Mouse (Mus musculus) cerebellum, adult 9-10 months (tissue): ENCODE measurements around the gene Fbxw5.
"Not testable (repeated sequence)": the region's sequence is repeated elsewhere in the genome, so short reads cannot be mapped to it uniquely, and the experiment has no call there.

Source experiments
- DNase-seq: peaks from one replicate; pipeline ENCODE4 v3.0.0; 2022

The Fbxw5 gene

GRCm38 (mm10) chr2:25526510-25527302 is 26.2 kb downstream of the Fbxw5 start:
- no peak for DNase-seq

DNA sequence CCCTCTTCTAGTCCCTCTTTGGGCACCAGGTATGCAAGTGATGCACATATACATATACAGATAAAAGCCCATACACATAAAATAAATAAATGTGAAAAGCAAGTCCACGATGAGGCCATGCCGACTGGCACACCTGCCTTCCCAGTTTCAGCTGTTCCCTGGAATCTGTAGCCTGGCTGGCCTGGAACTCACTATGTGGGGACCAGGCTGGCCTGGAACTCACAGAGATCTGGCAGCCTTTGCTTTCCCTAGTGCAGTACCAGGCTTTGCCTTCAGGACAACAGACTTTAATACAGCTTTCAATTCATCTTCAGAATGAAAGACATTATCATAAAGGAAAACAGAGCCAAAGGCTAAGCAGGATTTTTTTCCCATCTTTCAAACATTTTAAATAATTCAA is 33.2 kb downstream of the Fbxw5 start:
- DNase-seq: no peak

- peak; percentile 86 for DNase-seq
Measured at GRCm38 (mm10) chr2:25534178-25534865, 33.8 kb downstream of the Fbxw5 start.

GRCm38 (mm10) chr2:25534866-25535182 is 34.3 kb downstream of the Fbxw5 start:
- no peak for DNase-seq

DNA sequence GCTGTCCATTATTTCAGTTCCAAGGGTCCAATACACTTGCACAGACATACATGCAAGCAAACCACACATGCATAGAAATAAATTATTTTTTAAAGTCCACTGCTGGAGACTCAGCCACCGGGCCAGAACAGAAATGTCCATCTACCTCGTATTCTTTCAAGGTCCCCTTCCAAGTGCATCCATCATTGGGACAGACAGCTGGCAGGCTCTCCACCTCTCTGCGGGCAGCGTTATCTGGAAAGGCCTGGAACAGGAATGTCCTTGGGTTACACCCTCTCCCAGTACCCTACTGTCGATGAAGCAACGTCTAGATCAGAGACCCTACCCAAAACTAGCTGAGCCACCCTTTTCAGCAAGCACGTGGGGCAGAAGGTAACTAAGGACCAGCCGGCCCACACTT is 36.0 kb downstream of the Fbxw5 start:
- DNase-seq: no peak

- no peak for DNase-seq
Measured at GRCm38 (mm10) chr2:25540541-25540948, 40.0 kb downstream of the Fbxw5 start.

- DNase-seq: no peak
Measured at GRCm38 (mm10) chr2:25541644-25542367, 41.3 kb downstream of the Fbxw5 start.

- DNase-seq: peak; percentile 46
Measured at GRCm38 (mm10) chr2:25545996-25546810, 45.7 kb downstream of the Fbxw5 start.

DNA sequence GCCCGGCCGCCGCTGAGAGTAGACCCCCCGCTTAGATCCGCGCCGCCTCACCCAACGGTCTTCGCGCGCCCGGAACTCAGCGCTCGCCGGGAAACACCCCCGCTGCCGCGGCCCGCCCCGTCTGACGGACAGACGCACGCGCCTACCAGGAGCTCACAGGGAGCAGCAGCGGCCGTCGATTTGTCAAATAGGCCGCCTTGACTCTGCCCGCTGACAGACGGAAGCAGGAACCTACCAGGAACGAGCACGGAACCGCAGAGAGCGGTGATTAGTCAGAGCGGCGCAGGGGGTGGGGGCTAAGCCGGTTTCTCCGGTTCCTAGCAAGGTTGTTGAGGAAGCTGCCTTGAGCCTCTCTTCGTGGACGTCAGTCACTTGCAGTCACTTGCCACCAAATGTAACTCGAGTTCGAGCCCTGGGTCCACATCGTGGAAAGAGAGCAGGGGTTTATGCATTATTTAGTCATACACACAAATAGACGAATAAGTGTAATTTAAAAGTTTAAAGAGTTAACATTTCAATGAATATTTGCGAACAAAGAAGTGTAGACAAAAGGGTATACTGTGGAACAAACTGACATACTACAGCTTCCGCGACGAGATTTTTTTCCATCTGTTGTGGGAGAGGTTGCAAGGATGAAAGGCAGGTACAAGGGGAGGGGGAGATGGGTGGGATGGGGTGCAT is 46.4 kb downstream of the Fbxw5 start, which contains the start of gene Traf2:
Gene Traf2, minus strand, starts transcription at position 130 of the 681 bp plus-strand sequence.
- peak; percentile 98 for DNase-seq

GRCm38 (mm10) chr2:25549021-25549991 is 48.8 kb downstream of the Fbxw5 start:
- no peak for DNase-seq

GRCm38 (mm10) chr2:25551186-25551585 is 50.6 kb downstream of the Fbxw5 start:
- peak; percentile 79 for DNase-seq

DNA sequence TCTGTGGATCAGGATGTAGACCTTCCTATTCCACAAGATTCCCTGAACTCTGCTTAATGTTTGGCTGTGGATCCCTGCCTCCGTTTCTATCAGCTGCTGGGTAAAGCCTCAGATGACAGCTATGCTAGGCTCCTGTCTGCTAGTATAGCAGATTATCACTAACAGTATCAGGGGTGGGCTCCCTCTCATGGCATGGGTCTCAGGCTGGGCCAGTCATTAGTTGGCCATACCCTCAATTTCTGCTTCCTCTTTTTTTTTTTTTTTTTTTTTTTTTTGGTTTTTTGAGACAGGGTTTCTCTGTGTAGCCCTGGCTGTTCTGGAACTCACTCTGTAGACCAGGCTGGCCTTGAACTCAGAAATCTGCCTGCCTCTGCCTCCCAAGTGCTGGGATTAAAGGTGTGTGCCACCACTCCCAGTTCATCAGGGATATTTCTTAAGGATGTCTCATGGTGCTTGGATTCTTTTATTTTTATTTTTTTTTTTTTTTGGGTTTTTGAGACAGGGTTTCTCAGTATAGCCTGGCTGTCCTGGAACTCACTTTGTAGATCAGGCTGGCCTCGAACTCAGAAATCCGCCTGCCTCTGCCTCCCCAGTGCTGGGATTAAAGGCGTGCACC is 52.7 kb downstream of the Fbxw5 start:
- not testable (repeated sequence) for DNase-seq
